Mouse (Mus musculus): ENCODE measurements around the gene Vamp1. TPM values are rescaled to one million over a fixed set of nuclear protein-coding genes. Genes with fewer than 3 reads are reported as not detected.
"Not testable (repeated sequence)": the region's sequence is repeated elsewhere in the genome, so short reads cannot be mapped to it uniquely, and the experiment has no call there.

The Vamp1 gene
- polyA plus RNA-seq, 1 experiment from 2014 or later: 28.1 TPM

- no peaks in the 10 kb centered on the region for H3K27me3 ChIP-seq
- ATAC-seq (ENCODE audit: low FRiP score, low read depth): no peak
- no peaks in the 10 kb centered on the region for H3K9me3 ChIP-seq
- H3K4me1 ChIP-seq (replicated peaks): peaks cover 4% of the 10 kb centered on the region
- H3K9ac ChIP-seq: 0 out of 2 replicates have a peak overlapping the region, but pooled peaks have one; percentile 20
- H3K4me3 ChIP-seq: no peak overlapping the region
- 79% methylated on average over 10 of the region's 10 CpGs for WGBS
- no peak overlapping the region for H3K4me2 ChIP-seq
- H3K36me3 ChIP-seq: no peaks in the 10 kb centered on the region
- H3K27ac ChIP-seq (replicated peaks): no peak overlapping the region
Observed at GRCm38 (mm10) chr6:125272228-125272785, 57.0 kb downstream of the Vamp1 start.

DNA sequence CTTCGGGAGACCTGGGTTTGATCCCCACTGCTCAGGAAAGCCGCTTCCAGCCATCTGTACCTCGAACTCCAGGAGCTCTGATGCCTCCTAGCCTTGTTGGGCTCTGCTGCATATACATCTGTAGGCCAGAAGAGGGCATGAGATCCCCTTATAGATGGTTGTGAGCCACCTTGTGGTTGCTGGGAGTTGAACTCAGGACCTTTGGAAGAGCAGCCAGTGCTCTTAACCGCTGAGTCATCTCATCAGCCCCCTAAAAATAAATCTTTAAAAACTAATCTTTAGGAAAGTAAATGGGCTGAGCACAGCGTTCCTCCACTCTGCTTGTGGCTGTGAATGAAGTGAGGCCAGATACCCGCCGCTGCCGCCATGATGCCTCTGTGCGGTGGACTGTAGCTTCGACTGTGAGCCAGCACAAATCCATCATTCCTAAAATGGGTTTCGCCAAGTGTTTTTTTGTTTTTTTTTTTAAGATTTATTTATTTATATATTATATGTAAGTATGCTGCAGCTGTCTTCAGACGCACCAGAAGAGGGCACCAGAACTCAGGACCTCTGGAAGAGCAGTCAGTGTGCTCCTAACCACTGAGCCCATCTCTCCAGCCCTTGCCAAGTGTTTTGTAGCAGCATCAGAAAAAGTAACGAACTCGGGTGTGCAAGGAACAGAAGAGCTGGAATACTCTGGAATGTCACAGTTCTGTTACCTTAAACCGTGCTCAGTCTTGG is 59.7 kb downstream of the Vamp1 start:
- ATAC-seq (ENCODE audit: low FRiP score, low read depth): no peak
- Histone ChIP-seq H3K9ac (no peak overlapping the region), H3K4me1 (replicated peaks) (peaks cover 4% of the 10 kb centered on the region), H3K9me3 (no peaks in the 10 kb centered on the region), H3K4me2 (no peak overlapping the region), H3K36me3 (no peaks in the 10 kb centered on the region), H3K27ac (replicated peaks) (no peak overlapping the region), H3K27me3 (no peaks in the 10 kb centered on the region), H3K4me3 (no peak overlapping the region)
- whole genome bisulfite sequencing: 62% methylated on average over 15 of the region's 15 CpGs

GRCm38 (mm10) chr6:125279729-125280128 is 64.4 kb downstream of the Vamp1 start:
- Histone ChIP-seq H3K9ac (no peak overlapping the region), H3K36me3 (no peaks in the 10 kb centered on the region), H3K27ac (replicated peaks) (no peak overlapping the region), H3K4me3 (no peak overlapping the region), H3K4me1 (replicated peaks) (no peaks in the 10 kb centered on the region), H3K9me3 (no peaks in the 10 kb centered on the region), H3K27me3 (no peaks in the 10 kb centered on the region), H3K4me2 (no peak overlapping the region)
- ATAC-seq (ENCODE audit: low FRiP score, low read depth): no peak
- 61% methylated on average over 8 of the region's 8 CpGs for WGBS

- not testable (repeated sequence) for H3K36me3 ChIP-seq; H3K27ac ChIP-seq (replicated peaks); H3K4me2 ChIP-seq; H3K4me1 ChIP-seq (replicated peaks); H3K27me3 ChIP-seq; ATAC-seq (ENCODE audit: low FRiP score, low read depth); H3K9me3 ChIP-seq; H3K4me3 ChIP-seq; H3K9ac ChIP-seq
- 93% methylated on average over 13 of the region's 13 CpGs for WGBS
Observed at GRCm38 (mm10) chr6:125282721-125283120, 67.4 kb downstream of the Vamp1 start.

GRCm38 (mm10) chr6:125284250-125284649 is 68.9 kb downstream of the Vamp1 start:
- no peak for ATAC-seq (ENCODE audit: low FRiP score, low read depth)
- H3K4me2 ChIP-seq: no peak overlapping the region
- H3K4me1 ChIP-seq (replicated peaks): no peaks in the 10 kb centered on the region
- no peaks in the 10 kb centered on the region for H3K36me3 ChIP-seq
- H3K9me3 ChIP-seq: no peaks in the 10 kb centered on the region
- no peak overlapping the region for H3K9ac ChIP-seq
- H3K4me3 ChIP-seq: no peak overlapping the region
- no peak overlapping the region for H3K27ac ChIP-seq (replicated peaks)
- H3K27me3 ChIP-seq: no peaks in the 10 kb centered on the region
- WGBS: 52% methylated on average over 8 of the region's 8 CpGs

- 88% methylated on average over 7 of the region's 7 CpGs for WGBS
- no peak overlapping the region for H3K4me2 ChIP-seq
- no peaks in the 10 kb centered on the region for H3K9me3 ChIP-seq
- H3K27ac ChIP-seq (replicated peaks): no peak overlapping the region
- H3K9ac ChIP-seq: no peak overlapping the region
- no peak for ATAC-seq (ENCODE audit: low FRiP score, low read depth)
- no peaks in the 10 kb centered on the region for H3K27me3 ChIP-seq
- H3K36me3 ChIP-seq: no peaks in the 10 kb centered on the region
- no peaks in the 10 kb centered on the region for H3K4me1 ChIP-seq (replicated peaks)
- no peak overlapping the region for H3K4me3 ChIP-seq
Observed at GRCm38 (mm10) chr6:125284751-125285150, 69.4 kb downstream of the Vamp1 start.

- Histone ChIP-seq H3K4me2 (no peak within 1 kb of the TSS), H3K27ac (replicated peaks) (no peak within 1 kb of the TSS), H3K36me3 (no peaks in the 10 kb centered on the region), H3K9me3 (no peaks in the 10 kb centered on the region), H3K4me3 (no peak within 1 kb of the TSS), H3K27me3 (no peaks in the 10 kb centered on the region), H3K4me1 (replicated peaks) (no peaks in the 10 kb centered on the region), H3K9ac (no peak within 1 kb of the TSS)
- 98% methylated on average over 22 of the region's 22 CpGs for WGBS
- ATAC-seq (ENCODE audit: low FRiP score, low read depth): no peak
Observed at GRCm38 (mm10) chr6:125285890-125286289, 70.5 kb downstream of the Vamp1 start, which contains the start of gene Tuba3a. TSS of gene Tuba3a (minus strand) at chr6:125286042.

DNA sequence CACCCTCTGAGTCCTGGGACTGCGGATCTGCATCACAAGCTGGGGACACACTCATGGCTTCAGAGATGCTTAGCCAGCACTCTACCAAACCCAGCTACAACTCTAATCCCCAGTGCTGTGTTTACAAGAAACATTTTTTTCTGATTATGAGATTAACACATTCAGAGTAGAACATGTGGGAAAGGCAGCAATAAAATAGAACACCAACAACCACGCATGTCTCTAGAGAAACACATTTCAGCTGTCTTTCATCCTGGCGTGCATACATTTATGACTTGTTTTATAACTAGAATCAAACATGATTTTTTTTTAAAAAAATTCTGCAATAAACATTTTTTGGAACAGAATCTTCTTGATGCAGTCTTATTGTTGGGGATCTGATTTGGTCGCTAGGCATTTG is 71.6 kb downstream of the Vamp1 start:
- no peak overlapping the region for H3K4me2 ChIP-seq
- H3K36me3 ChIP-seq: no peaks in the 10 kb centered on the region
- H3K9me3 ChIP-seq: no peaks in the 10 kb centered on the region
- WGBS: 82% methylated on average over 4 of the region's 4 CpGs
- H3K4me1 ChIP-seq (replicated peaks): no peaks in the 10 kb centered on the region
- no peaks in the 10 kb centered on the region for H3K27me3 ChIP-seq
- H3K9ac ChIP-seq: no peak overlapping the region
- H3K27ac ChIP-seq (replicated peaks): no peak overlapping the region
- no peak for ATAC-seq (ENCODE audit: low FRiP score, low read depth)
- no peak overlapping the region for H3K4me3 ChIP-seq

DNA sequence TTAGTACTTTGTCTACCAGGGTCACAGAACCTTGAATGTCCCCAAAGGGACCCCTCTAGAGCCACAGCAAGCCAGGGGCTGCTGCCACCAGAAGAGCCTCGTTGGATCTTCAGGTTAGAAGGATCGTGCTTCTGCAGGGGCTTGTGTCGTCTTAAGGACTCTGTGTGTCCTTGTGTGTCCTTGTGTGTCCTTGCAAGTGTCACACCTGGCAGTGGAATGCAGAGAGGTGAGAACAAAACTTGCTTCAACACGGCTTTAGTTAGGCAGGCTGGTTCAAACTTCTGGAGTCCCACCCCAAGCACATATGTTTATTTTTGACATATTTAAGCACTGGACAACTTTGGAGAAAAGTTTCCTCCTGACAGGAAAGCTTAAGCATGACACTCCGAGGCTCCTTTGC is 73.4 kb downstream of the Vamp1 start:
- Histone ChIP-seq H3K4me3 (no peak overlapping the region), H3K4me2 (no peak overlapping the region), H3K36me3 (no peaks in the 10 kb centered on the region), H3K9me3 (no peaks in the 10 kb centered on the region), H3K27me3 (no peaks in the 10 kb centered on the region), H3K4me1 (replicated peaks) (no peaks in the 10 kb centered on the region), H3K9ac (no peak overlapping the region), H3K27ac (replicated peaks) (no peak overlapping the region)
- WGBS: 83% methylated on average over 5 of the region's 5 CpGs
- ATAC-seq (ENCODE audit: low FRiP score, low read depth): no peak

- no peak overlapping the region for H3K27ac ChIP-seq (replicated peaks)
- H3K9me3 ChIP-seq: no peaks in the 10 kb centered on the region
- H3K9ac ChIP-seq: no peak overlapping the region
- no peaks in the 10 kb centered on the region for H3K36me3 ChIP-seq
- H3K27me3 ChIP-seq: no peaks in the 10 kb centered on the region
- H3K4me3 ChIP-seq: no peak overlapping the region
- H3K4me1 ChIP-seq (replicated peaks): no peaks in the 10 kb centered on the region
- no peak for ATAC-seq (ENCODE audit: low FRiP score, low read depth)
- H3K4me2 ChIP-seq: no peak overlapping the region
- WGBS: 79% methylated on average over 4 of the region's 4 CpGs
Observed at GRCm38 (mm10) chr6:125291329-125291728, 76.0 kb downstream of the Vamp1 start.

DNA sequence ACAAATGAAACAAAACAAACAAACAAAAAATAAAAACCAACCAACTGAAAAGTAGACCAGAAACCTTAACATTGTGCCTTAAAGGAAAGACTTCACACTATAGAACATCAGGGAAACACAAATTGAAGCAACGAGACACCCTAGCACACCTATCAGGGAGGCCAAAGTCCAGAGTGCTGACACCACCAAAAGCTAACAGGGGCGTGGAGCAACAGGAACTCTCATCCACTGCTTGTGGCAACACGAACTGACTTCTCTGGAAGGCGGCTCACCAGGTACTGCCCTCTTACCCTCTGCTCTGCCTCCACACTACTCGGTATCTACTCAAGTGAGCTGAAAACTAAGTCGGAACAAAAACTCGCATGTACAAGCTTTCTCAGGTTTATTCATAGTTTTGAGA is 76.9 kb downstream of the Vamp1 start:
- WGBS: 92% methylated on average over 7 of the region's 7 CpGs
- H3K4me1 ChIP-seq (replicated peaks): no peaks in the 10 kb centered on the region
- no peaks in the 10 kb centered on the region for H3K27me3 ChIP-seq
- H3K4me3 ChIP-seq: no peak overlapping the region
- no peak overlapping the region for H3K27ac ChIP-seq (replicated peaks)
- H3K9ac ChIP-seq: no peak overlapping the region
- no peak overlapping the region for H3K4me2 ChIP-seq
- no peaks in the 10 kb centered on the region for H3K9me3 ChIP-seq
- no peak for ATAC-seq (ENCODE audit: low FRiP score, low read depth)
- H3K36me3 ChIP-seq: no peaks in the 10 kb centered on the region

DNA sequence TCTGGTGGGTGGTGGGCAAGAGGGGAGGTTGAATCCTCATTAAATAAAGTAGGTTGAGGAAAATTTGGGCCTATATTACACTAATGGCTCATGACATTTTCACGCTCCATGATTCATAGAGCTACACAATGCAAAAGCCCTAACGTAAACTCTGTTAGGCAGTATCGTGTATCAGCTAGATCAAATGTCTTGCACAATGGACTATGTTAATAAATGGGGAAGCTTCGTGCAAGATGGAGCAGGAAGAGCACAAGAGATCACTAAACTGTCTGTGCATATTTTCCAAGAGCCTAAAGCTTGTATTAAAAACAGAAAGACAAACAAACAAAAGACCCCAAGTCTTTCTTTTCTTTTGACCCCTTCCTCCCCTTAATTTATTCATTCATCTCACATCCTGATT is 78.7 kb downstream of the Vamp1 start:
- H3K4me3 ChIP-seq: no peak overlapping the region
- no peak for ATAC-seq (ENCODE audit: low FRiP score, low read depth)
- H3K9me3 ChIP-seq: no peaks in the 10 kb centered on the region
- H3K4me2 ChIP-seq: no peak overlapping the region
- H3K4me1 ChIP-seq (replicated peaks): no peaks in the 10 kb centered on the region
- H3K27ac ChIP-seq (replicated peaks): no peak overlapping the region
- H3K36me3 ChIP-seq: no peaks in the 10 kb centered on the region
- H3K27me3 ChIP-seq: no peaks in the 10 kb centered on the region
- 87% methylated on average over 4 of the region's 4 CpGs for WGBS
- H3K9ac ChIP-seq: no peak overlapping the region
